Mouse (Mus musculus) heart, adult 11 months (tissue): ENCODE measurements at regions not wholly inside any gene's neighbourhood (a gene's known extent, or its start where the extent isn't known, plus 50 kb on each side); places are given as distances from the start of the nearest gene placed in this dataset.

Source experiments
- DNase-seq: peaks from one replicate; pipeline ENCODE4 v3.0.0; 2022

- peak; percentile 85 for DNase-seq
Observed at GRCm38 (mm10) chr13:52279281-52279969, 251.7 kb downstream of the Diras2 start.

GRCm38 (mm10) chr13:52279970-52280348 is 251.1 kb downstream of the Diras2 start:
- DNase-seq: peak; percentile 42

- DNase-seq: peak; percentile 83
Observed at GRCm38 (mm10) chr13:52281271-52281670, 249.8 kb downstream of the Diras2 start.

- DNase-seq: peak; percentile 76
Observed at GRCm38 (mm10) chr13:52282500-52282899, 248.6 kb downstream of the Diras2 start.

GRCm38 (mm10) chr13:52283456-52283855 is 247.6 kb downstream of the Diras2 start:
- DNase-seq: peak; percentile 93

GRCm38 (mm10) chr13:52284026-52284801 is 246.9 kb downstream of the Diras2 start:
- peak; percentile 73 for DNase-seq

DNA sequence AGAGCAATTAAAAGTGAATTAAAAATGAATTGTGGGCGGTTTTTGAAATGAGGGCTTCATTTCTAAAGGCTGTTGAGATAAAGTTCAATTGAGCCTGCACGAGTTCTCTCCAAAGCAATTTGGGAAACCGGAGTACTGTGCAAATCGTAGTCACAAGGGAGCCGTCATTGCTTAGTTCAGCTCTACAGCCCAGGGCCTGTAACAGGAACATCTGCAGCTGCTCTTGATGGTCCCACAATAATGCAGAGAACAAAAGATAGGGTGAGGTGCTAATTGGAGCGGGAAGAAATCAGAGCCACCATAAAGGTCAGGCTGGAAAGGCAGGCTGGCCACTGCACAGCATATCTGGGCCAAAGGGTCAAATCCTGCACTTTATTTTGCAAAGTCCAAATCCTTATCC is 242.7 kb downstream of the Diras2 start:
- no peak for DNase-seq

GRCm38 (mm10) chr13:52295847-52296246 is 235.2 kb downstream of the Diras2 start:
- peak; percentile 27 for DNase-seq

DNA sequence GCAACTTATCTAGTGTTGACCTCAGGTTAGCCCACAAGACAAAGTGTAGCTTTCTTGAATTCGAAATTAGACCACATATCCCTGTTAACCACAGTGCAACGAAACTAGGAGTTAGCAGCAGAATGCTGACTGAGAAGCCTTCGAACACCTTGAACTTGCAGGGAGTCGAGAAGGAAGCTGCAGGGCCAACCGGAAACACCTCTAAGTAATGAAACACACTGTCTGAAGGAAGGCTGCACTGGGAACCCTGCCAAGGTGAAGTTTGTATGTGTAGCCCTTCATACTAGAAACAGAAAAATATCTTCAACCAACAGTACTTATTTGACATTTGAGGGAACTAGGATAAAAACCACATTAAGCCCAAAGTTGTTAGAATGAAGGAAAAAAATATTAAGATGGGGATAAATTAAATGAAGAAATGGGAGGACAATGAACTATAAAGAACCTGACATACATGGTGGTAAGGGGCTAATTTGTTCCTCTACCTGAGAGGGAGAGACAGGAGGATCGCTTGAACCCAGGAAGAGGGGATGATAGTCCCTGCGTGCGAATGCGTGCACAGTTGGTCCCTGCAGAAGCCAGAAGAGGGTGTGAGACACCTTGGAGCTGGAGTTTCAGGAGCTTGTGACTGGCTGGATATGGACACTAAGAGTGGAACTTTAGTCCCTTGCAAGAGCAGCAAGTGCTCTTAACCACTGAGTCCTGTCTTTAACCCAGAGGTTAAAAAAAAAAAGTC is 234.4 kb downstream of the Diras2 start:
- peak; percentile 83 for DNase-seq

GRCm38 (mm10) chr13:52297277-52297623 is 233.8 kb downstream of the Diras2 start:
- DNase-seq: no peak

- DNase-seq: peak; percentile 15
Observed at GRCm38 (mm10) chr13:52298362-52298761, 232.7 kb downstream of the Diras2 start.

- peak; percentile 66 for DNase-seq
Observed at GRCm38 (mm10) chr13:52305328-52305727, 225.8 kb downstream of the Diras2 start.

- peak; percentile 90 for DNase-seq
Observed at GRCm38 (mm10) chr13:52306783-52307440, 224.2 kb downstream of the Diras2 start.

DNA sequence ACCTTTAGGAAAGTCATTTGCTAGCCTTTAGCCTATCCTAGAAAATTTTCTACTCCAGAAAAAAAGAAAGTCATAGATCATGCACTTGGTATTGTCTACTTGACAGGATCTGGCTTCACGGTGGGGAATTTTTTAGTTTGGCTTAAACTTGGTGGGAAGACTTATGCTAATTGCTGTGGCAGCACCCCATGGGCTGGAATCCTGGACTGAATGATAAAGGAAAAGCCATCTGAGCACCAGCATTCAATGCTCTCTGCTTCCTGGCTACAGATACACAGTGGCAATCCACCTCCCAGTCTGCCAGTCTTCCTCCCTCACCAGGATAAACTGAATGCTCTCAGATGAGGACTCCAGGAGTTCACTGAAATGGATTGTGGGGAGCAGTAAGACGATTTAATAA is 220.1 kb downstream of the Diras2 start:
- no peak for DNase-seq

DNA sequence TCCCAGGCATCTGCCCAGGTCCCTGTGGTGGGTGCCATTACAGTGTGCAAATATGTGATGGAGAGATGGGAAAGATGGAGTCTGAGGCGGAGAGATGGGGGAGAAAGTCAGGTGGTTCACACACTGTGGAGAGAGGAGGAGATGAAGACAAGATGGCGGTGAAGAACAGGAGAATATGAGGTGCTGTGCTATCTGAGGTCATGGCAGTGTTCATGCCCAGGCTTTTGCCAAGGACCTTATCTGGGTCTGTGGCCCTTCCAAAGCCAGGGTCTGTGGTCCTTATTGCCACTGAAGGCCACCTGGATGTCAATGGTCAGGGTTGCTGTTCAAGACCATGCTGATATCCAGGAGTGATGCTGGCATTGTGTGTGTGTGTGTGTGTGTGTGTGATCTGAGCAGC is 212.8 kb downstream of the Diras2 start:
- DNase-seq: peak; percentile 78

DNA sequence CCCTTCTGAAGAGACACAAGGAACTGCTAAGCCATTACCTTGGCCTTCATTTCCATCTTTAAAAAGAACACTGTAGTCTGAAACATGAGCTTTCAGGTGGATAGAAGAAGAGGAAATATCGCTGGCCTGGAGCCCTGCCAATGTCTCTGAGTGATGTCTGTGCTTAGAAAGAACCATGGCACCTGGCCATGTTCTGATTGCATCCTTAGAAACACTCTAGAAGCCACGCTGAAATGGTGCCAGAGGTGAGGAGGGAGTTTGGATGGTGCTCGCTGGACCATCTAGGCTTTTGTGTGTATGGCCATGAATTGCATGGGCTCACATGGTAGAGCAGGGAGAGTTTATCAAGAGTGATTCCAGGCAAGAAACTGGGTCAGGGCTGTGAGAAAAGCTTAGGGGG is 207.4 kb downstream of the Diras2 start:
- peak; percentile 59 for DNase-seq

DNA sequence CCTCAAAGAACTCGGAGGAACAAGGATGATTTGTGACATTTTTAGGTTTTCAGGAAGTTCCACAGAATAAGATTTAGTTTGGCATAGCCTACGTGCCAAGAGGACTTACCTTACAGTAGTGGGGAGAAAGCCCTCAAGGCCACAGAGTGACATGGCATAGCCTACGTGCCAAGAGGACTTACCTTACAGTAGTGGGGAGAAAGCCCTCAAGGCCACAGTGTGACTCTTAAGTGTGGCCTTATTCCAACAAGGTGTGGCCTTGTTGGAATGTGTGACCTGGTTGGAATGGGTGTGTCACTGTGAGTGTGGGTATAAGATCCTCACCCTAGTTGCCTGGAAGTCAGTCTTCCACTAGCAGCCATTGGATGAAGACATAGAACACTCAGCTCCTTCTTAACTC is 206.7 kb downstream of the Diras2 start:
- DNase-seq: peak; percentile 53

- peak; percentile 34 for DNase-seq
Observed at GRCm38 (mm10) chr13:52325647-52326046, 205.4 kb downstream of the Diras2 start.

- peak; percentile 70 for DNase-seq
Observed at GRCm38 (mm10) chr13:52327734-52328133, 203.3 kb downstream of the Diras2 start.

DNA sequence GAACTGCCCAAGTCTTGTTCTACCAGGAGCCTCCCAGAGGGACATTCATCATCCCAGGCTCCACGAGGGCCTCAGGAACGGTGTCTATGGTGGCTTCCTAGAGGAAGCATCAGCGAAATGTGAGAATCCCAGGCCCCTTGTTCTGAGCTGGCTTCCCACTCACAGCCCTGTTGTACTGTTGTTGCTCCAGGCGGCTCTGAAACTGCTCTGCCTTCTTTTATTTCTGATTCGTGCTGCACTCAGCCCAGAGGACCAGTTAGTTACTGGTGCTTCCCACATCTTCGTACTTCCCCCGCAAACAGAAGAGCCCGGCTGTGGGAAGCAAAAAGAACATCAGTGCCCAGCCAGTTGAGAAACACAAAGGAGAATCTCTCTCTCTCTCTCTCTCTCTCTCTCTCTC is 202.3 kb downstream of the Diras2 start:
- no peak for DNase-seq

DNA sequence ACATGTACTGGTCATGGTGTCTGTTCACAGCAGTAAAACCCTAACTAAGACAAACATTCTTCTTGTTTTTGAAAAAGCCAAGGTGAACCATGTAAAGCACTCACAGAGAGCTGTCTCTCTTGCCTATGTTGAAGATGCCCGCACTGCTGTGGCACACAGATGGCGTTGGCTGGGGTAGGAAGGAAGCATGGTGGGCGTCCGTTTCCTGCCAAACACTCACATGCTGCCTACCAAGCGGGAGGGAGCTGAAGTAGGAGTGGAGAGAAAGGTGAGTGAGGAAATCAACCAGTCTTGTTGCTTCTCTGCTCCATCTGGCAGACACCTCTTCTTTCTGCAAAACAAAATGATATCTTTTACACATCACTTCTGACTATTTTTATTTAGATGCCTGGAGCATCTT is 200.0 kb downstream of the Diras2 start:
- no peak for DNase-seq

DNA sequence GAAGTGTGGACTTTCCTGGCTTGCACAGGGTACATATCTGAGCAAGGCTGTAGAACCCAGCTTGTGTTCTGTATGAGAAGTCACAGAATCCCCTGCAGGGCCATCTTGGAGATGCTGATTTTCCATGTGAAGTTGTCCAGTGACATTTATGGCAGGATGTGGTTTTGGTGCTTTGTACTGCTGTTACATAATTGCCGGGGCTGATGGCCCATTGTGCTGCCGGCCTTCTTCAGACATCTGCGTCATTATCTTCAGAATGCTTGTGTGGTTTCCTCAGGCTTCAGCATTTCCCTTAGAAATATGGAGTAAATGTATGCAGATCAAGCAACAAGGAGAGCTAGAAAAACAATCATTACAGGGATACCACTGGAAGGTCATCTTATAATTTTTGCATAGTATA is 196.1 kb downstream of the Diras2 start:
- DNase-seq: no peak

DNA sequence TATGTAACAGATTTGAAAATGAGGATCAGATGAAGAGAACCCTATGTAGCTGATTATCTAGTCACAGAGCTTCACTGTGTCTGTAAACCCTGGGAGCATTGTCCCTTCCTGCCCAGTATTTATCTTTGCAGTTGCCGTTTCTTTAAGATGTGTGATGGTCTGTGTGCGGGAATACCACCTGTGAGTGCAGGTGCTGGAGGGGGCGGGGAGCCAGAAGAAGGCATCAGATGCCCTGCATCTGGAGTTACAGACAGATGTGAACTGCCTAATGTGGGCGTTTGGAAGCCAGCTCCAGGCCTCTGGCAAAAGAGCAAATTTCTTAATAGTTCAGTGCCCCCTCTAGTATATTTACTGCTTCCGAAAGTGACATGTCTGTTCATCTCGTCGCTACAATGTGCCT is 193.1 kb downstream of the Diras2 start:
- peak; percentile 27 for DNase-seq
